Mouse (Mus musculus) limb, embryonic 15.5 days (tissue): Measurements from ENCODE around the gene Atxn7l3. TPM values are rescaled to one million over a fixed set of nuclear protein-coding genes. Genes with fewer than 3 reads are reported as not detected.

Source experiments
- ATAC-seq: fragments of 200-750 bp; cut with Nextera tagmentation; 2 replicates; pipeline ENCODE4 v1.8.0; 2017; ENCODE audit warnings: low read depth, moderate TSS enrichment; ENCODE audit not compliant: insufficient number of reproducible peaks, low FRiP score, low TSS enrichment
- H3K27ac ChIP-seq: fragments of 300-500 bp; sonication (generic); 2 replicates; pipeline ENCODE4 v1.5.1; 2015; ENCODE audit warnings: moderate library complexity, mild to moderate bottlenecking, inconsistent platforms
- H3K27me3 ChIP-seq: fragments of 300-500 bp; sonication (generic); 2 replicates; pipeline ENCODE4 v1.6.1; 2015; ENCODE audit warnings: inconsistent platforms
- H3K36me3 ChIP-seq: fragments of 300-500 bp; sonication (generic); 2 replicates; pipeline ENCODE4 v1.6.1; 2015; ENCODE audit warnings: inconsistent platforms
- H3K4me1 ChIP-seq: fragments of 300-500 bp; sonication (generic); 2 replicates; pipeline ENCODE4 v1.6.1; 2015; ENCODE audit warnings: inconsistent platforms
- H3K4me2 ChIP-seq: fragments of 300-500 bp; sonication (generic); 2 replicates; pipeline ENCODE4 v1.6.1; 2015; ENCODE audit warnings: mild to moderate bottlenecking, inconsistent platforms
- H3K4me3 ChIP-seq: fragments of 300-500 bp; sonication (generic); 2 replicates; pipeline ENCODE4 v1.5.1; 2015; ENCODE audit warnings: mild to moderate bottlenecking, inconsistent platforms
- H3K9ac ChIP-seq: fragments of 300-500 bp; sonication (generic); 2 replicates; pipeline ENCODE4 v1.6.1; 2015; ENCODE audit warnings: inconsistent platforms
- H3K9me3 ChIP-seq: fragments of 300-500 bp; sonication (generic); 2 replicates; pipeline ENCODE4 v1.6.1; 2016; ENCODE audit warnings: inconsistent platforms
- WGBS: fragments of 180-500 bp; shearing (Covaris S2); methylation state at CpG from one replicate; pipeline ENCODE4 v1.1.7; 2015; 5-methylcytosine and 5-hydroxymethylcytosine counted together
- polyA plus RNA-seq: library from polyadenylated mRNA; unstranded; fragments of >200 nt; fragmentation: Nextera tagmentation; extraction: Ambion mirVana; gene quantifications from 2 replicates; pipeline ENCODE4 v1.2.1, GENCODE M21; 2015

Atxn7l3 gene
- 15.0 and 18.0 TPM in 2 replicates for polyA plus RNA-seq

DNA sequence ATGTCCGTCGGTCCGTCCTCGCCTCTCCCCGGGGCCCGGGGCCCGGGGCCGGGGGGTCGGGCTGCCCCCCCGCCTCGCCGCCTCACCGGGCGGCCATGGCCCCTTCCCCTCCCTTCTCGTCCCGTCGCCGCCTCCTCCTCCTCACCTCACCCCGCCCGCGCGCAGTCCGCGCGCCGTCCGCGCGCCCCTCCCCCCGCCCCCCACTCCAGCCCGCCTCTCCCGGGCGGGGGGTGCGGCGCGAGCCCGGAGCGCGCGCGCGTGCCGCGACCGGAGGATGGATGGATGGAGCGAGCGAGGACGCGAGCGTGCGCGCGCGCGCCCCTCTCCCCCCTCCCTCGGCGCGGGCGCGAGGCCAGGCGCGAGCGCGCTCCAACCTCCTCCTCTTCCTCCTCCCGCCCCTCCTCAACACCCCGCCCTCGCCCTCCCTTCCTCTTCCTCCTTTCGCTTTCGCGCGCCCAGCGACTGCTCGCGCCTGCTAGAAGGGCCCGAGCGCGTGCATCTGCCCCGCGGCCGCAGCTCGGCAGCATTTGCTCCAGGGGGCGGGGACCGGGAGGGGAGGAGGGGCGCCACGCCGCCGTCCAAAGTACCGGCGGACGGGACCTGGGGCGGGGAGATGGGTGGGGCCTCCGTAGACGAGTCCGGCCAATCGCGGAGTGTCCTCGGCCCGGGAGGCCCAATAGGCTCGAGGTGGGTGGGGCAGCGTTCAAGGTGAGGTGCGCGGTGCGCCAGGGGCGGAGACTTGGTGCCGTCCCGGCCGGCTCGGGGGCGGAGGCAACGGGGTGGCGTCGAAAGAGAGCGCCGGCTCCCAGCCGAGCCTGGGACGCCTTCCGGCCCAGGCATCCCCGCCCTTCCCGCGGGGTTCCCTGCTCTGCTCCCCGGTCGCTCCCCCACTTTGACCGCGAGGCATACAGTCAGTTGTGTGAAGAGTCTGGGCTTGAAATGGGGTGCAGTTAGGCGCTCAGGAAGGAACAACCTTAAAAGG lies at the start of gene Atxn7l3:
TSS of gene Atxn7l3 (minus strand) at position 141 of the 982 bp plus-strand sequence.
- Histone ChIP-seq H3K27ac (peak within 1 kb of the TSS; percentile 99), H3K27me3 (no peaks in the 10 kb centered on the region)
- under 1% methylated on average over 79 of the region's 125 CpGs for WGBS

GRCm38 (mm10) chr11:102344458-102344857 lies 48.0 kb upstream of the Atxn7l3 start:
- Histone ChIP-seq H3K9ac (no peak overlapping the region), H3K4me2 (no peak overlapping the region), H3K27me3 (no peaks in the 10 kb centered on the region), H3K4me3 (no peak overlapping the region), H3K27ac (no peak overlapping the region), H3K36me3 (no peaks in the 10 kb centered on the region), H3K9me3 (no peaks in the 10 kb centered on the region), H3K4me1 (0 out of 2 replicates have a peak, but pooled peaks cover 3% of the 10 kb centered on the region)
- ATAC-seq: no peak
- 84% methylated on average over 3 of the region's 3 CpGs for WGBS

More for the DNA sequence above, at the start of gene Atxn7l3:
- peaks cover 26% of the 10 kb centered on the region for H3K4me1 ChIP-seq
- H3K9ac ChIP-seq: peak within 1 kb of the TSS; percentile 87
- peaks cover 29% of the 10 kb centered on the region for H3K36me3 ChIP-seq
- peak within 1 kb of the TSS; percentile 83 for H3K4me3 ChIP-seq
- no peaks in the 10 kb centered on the region for H3K9me3 ChIP-seq
- peak; percentile 93 for ATAC-seq
- H3K4me2 ChIP-seq: peak within 1 kb of the TSS; percentile 87

- H3K27me3 ChIP-seq: no peaks in the 10 kb centered on the region
- no peak overlapping the region for H3K9ac ChIP-seq
- no peak overlapping the region for H3K27ac ChIP-seq
- peaks cover 8% of the 10 kb centered on the region; the same call in 1 of the 2 replicates for H3K4me1 ChIP-seq
- no peak overlapping the region for H3K4me2 ChIP-seq
- no peak for ATAC-seq
- H3K4me3 ChIP-seq: no peak overlapping the region
- no peaks in the 10 kb centered on the region for H3K9me3 ChIP-seq
- no peaks in the 10 kb centered on the region for H3K36me3 ChIP-seq
- 62% methylated on average over 12 of the region's 12 CpGs for WGBS
These were observed 46.3 kb upstream of the Atxn7l3 start for GRCm38 (mm10) chr11:102342742-102343141.

DNA sequence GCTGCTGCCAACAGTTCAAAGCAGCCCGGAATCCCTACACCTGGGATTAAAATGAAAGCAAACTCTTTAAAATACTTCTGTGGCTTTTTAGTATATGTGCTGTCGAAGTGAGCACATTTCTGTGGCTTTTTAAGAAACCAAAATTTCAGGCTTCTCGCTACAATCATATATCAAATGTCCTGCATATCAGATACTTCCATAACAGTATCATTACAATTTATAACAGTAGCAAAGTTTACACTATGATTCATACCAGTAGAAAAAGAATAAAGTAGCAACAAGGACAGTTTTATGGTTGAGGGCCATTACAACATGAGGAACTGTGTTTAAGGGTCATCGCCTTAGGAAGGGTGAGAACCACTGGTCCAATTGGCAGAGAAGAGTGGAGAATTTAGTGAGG lies 44.7 kb upstream of the Atxn7l3 start:
- no peak overlapping the region for H3K9ac ChIP-seq
- WGBS: 79% methylated on average over 4 of the region's 4 CpGs
- H3K4me1 ChIP-seq: peaks cover 7% of the 10 kb centered on the region; the same call in 1 of the 2 replicates
- no peaks in the 10 kb centered on the region for H3K36me3 ChIP-seq
- H3K27me3 ChIP-seq: no peaks in the 10 kb centered on the region
- H3K9me3 ChIP-seq: no peaks in the 10 kb centered on the region
- no peak overlapping the region for H3K27ac ChIP-seq
- H3K4me2 ChIP-seq: no peak overlapping the region
- no peak for ATAC-seq
- H3K4me3 ChIP-seq: no peak overlapping the region

GRCm38 (mm10) chr11:102339624-102340023 lies 43.2 kb upstream of the Atxn7l3 start:
- H3K36me3 ChIP-seq: no peaks in the 10 kb centered on the region
- no peaks in the 10 kb centered on the region for H3K9me3 ChIP-seq
- peaks cover 7% of the 10 kb centered on the region; the same call in 1 of the 2 replicates for H3K4me1 ChIP-seq
- H3K4me3 ChIP-seq: no peak overlapping the region
- H3K9ac ChIP-seq: no peak overlapping the region
- H3K27me3 ChIP-seq: no peaks in the 10 kb centered on the region
- no peak overlapping the region for H3K4me2 ChIP-seq
- WGBS: 61% methylated on average over 4 of the region's 4 CpGs
- ATAC-seq: no peak
- no peak overlapping the region for H3K27ac ChIP-seq

GRCm38 (mm10) chr11:102339195-102339594 lies 42.8 kb upstream of the Atxn7l3 start:
- WGBS: 65% methylated on average over 11 of the region's 11 CpGs
- ATAC-seq: peak; percentile 65; the same call in 1 of the 2 replicates
- no peaks in the 10 kb centered on the region for H3K27me3 ChIP-seq
- no peak overlapping the region for H3K4me3 ChIP-seq
- H3K27ac ChIP-seq: no peak overlapping the region
- no peaks in the 10 kb centered on the region for H3K36me3 ChIP-seq
- peaks cover 7% of the 10 kb centered on the region; the same call in 1 of the 2 replicates for H3K4me1 ChIP-seq
- no peak overlapping the region for H3K9ac ChIP-seq
- H3K4me2 ChIP-seq: no peak overlapping the region
- H3K9me3 ChIP-seq: no peaks in the 10 kb centered on the region

DNA sequence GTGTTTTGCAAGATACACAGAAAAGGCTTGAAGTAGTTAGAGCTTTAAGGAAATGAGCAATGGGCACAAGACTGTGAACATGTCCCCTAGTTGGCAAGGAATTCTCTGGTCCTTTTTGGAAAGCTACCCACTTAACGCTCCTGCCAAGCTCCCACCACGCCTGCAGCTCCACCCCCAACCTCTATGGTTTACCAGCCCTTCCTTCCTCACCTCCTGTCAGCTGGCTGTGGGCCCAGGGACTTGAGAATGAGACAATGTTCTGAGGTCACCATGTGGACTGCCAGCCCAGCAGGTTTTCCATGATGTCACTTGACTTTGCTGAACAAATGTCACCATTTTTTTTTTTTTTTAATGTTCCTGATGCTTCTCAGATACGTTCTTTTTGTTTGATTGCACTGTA lies 42.1 kb upstream of the Atxn7l3 start:
- H3K4me1 ChIP-seq: peaks cover 7% of the 10 kb centered on the region; the same call in 1 of the 2 replicates
- no peak overlapping the region for H3K9ac ChIP-seq
- ATAC-seq: 0 out of 2 replicates have a peak, but pooled peaks have one; percentile 58
- no peaks in the 10 kb centered on the region for H3K27me3 ChIP-seq
- H3K4me3 ChIP-seq: no peak overlapping the region
- 29% methylated on average over 3 of the region's 3 CpGs for WGBS
- no peaks in the 10 kb centered on the region for H3K36me3 ChIP-seq
- no peak overlapping the region for H3K27ac ChIP-seq
- no peak overlapping the region for H3K4me2 ChIP-seq
- H3K9me3 ChIP-seq: no peaks in the 10 kb centered on the region

DNA sequence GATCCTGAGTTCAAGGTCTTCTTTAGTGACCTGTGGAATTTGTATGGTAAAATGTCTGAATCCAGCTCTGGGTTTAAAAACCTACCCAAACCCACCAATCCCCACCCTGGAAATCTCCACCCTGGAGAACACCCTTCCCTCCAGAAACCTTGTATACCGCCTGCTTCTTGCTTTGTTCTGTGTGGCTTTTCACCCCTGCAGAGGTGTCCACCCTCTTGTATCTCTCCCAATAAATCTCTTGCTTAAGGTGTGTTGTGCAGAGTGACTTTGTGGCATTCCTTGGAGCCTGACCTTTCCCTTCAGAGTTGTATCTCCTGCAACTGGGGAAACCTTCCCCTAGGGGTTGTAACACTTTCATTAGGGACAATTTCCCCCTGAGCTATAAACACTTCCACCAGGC lies 41.5 kb upstream of the Atxn7l3 start:
- WGBS: 23% methylated on average over 1 of the region's 1 CpGs
- H3K4me3 ChIP-seq: no peak overlapping the region
- H3K4me2 ChIP-seq: no peak overlapping the region
- no peak for ATAC-seq
- H3K9me3 ChIP-seq: no peaks in the 10 kb centered on the region
- H3K27me3 ChIP-seq: no peaks in the 10 kb centered on the region
- H3K4me1 ChIP-seq: peaks cover 7% of the 10 kb centered on the region; the same call in 1 of the 2 replicates
- no peaks in the 10 kb centered on the region for H3K36me3 ChIP-seq
- H3K27ac ChIP-seq: no peak overlapping the region
- no peak overlapping the region for H3K9ac ChIP-seq

- no peak overlapping the region for H3K4me3 ChIP-seq
- H3K36me3 ChIP-seq: no peaks in the 10 kb centered on the region
- H3K4me1 ChIP-seq: peaks cover 7% of the 10 kb centered on the region; the same call in 1 of the 2 replicates
- ATAC-seq: no peak
- H3K9me3 ChIP-seq: no peaks in the 10 kb centered on the region
- no peak overlapping the region for H3K4me2 ChIP-seq
- H3K9ac ChIP-seq: no peak overlapping the region
- 78% methylated on average over 1 of the region's 1 CpGs for WGBS
- no peaks in the 10 kb centered on the region for H3K27me3 ChIP-seq
- H3K27ac ChIP-seq: no peak overlapping the region
These were observed 39.8 kb upstream of the Atxn7l3 start for GRCm38 (mm10) chr11:102336191-102336590.

- no peak overlapping the region for H3K4me2 ChIP-seq
- H3K9ac ChIP-seq: no peak overlapping the region
- 32% methylated on average over 9 of the region's 9 CpGs for WGBS
- no peaks in the 10 kb centered on the region for H3K36me3 ChIP-seq
- H3K4me3 ChIP-seq: no peak overlapping the region
- no peaks in the 10 kb centered on the region for H3K27me3 ChIP-seq
- H3K27ac ChIP-seq: 0 out of 2 replicates have a peak overlapping the region, but pooled peaks have one; percentile 38
- ATAC-seq: no peak
- peaks cover 7% of the 10 kb centered on the region; the same call in 1 of the 2 replicates for H3K4me1 ChIP-seq
- H3K9me3 ChIP-seq: no peaks in the 10 kb centered on the region
These were observed 38.7 kb upstream of the Atxn7l3 start for GRCm38 (mm10) chr11:102334973-102335700.

- peaks cover 3% of the 10 kb centered on the region; the same call in 1 of the 2 replicates for H3K4me1 ChIP-seq
- H3K4me2 ChIP-seq: no peak overlapping the region
- H3K9me3 ChIP-seq: no peaks in the 10 kb centered on the region
- no peak for ATAC-seq
- H3K9ac ChIP-seq: no peak overlapping the region
- 62% methylated on average over 4 of the region's 4 CpGs for WGBS
- H3K27me3 ChIP-seq: no peaks in the 10 kb centered on the region
- no peak overlapping the region for H3K4me3 ChIP-seq
- H3K27ac ChIP-seq: no peak overlapping the region
- H3K36me3 ChIP-seq: no peaks in the 10 kb centered on the region
These were observed 37.6 kb upstream of the Atxn7l3 start for GRCm38 (mm10) chr11:102334010-102334409.
